Mouse (Mus musculus) monocyte, adult 2 months (primary cell): ENCODE measurements around the gene Rgs9.
"Not testable (repeated sequence)": the region's sequence is repeated elsewhere in the genome, so short reads cannot be mapped to it uniquely, and the experiment has no call there.

ENCODE experiments used
- DNase-seq, 2 experiments: peaks; one replicate each; pipeline ENCODE4 v3.0.0; 2022; ENCODE audit warnings: low spot score in 2 of 2, low read depth in 1 of 2

Gene Rgs9

DNA sequence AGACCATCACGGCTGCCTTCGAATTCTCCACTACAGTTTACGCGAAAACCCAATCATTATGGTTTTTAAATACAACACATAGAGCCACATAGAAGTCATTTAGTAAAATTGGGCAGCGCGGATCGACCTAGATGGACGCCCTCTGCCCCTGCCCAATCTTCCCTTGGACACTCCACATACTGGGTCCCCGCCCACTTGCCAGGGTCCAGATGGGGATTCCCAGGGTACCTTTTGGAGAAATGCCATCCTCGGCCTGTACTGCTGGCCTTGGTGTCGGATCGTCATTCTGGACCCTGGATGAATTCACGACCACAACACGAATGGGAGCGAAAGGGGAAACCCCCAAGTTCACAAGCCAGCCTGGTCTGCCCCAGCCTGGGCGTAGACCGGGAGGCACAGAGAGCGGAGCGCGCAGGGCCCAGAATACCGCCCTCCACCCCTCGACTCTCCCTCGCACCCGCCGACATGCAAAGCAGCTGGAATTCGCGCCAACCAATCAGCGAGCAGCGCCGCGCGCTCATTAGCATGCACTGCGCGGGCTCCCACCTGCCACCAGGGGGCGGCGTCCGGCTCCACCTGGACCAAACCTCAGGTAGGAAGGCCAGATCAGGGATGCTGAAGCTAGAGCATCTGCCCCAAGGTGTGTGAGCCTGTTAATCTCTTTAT lies at the start of gene Rgs9:
TSS of gene Rgs9 (minus strand) at position 420 of the 666 bp plus-strand sequence.
- DNase-seq, result peak; percentile 20 to 24

DNA sequence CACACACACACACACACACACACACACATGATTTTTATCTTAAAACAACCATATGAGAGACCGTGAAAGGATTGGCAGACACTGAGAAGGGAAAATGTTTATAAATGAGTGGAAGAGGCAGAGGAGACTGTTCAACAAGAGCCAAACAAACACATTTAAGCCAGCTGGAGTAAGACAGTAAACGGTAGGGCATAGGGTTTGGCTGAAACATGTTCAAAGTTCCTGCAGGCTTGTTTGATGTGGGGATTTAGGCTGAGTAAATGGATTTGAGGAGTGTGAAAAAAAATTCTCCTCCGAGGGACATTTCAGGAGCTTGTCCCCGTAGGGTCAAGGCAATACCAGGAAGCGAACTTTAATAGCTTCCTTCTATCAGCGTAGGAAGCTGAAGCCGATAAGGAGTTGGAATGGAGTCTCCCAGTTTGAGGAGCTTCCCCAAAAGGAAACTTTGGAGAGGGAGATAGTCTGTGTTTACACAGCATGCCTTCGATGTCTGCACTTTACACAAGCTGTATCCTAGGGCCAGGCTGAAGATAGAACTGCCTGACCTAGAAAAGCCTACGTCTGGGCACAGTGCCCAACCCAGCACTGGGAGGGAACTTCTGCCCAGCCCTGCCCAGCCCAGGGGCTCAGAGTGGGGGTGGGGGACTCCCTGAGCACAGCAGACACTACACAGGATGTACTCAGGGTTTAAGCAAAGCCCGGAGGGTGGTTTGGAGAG lies 49.5 kb upstream of the Rgs9 start:
- no peak for DNase-seq

DNA sequence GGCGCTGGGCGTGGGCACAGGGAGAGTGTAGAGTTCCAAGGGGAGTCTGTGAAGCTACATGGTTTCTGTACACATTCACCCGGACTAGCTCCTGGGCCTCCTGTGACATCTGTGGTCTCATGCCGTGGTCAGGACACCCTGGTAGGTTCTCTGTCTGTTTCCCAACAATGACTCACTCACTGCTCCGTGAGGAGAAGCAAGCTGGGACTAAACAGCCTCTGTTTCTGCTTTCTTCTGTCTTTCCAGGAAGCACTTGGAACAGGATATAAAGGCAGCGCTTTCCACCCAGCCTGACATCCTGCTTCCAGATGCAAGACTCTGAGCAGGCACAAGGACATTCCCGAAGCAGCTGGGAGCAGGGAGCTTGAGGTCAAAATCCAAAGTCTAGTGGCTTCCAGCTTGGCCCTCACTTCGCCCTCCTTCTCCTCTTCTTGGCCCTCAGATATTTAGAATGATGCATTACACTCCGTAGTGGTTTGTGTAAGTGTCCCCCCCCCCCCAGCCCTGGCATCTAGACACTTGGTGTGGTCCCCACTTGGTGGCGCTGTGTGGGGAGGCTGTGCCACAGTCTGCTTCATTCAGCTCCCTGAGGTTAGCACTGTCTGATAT lies 46.2 kb upstream of the Rgs9 start:
- no peak for DNase-seq

DNA sequence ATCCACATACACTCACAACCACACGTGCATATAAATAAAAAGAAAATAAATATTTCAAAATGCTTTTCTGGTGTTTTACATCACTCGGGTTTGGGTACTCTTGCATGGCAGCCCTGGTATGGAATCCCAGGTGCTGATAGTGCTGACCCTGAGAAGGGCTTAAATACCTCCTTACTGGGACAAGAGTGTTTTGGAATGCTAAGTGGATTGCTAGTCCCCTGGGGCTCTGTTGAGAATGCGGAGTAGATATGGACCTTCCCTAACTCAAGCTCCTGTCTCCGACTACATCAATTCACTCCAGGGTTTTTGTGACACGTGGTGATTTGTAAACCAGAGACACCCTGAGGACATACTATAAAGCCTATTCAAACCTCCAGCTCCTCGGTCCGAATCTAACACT lies 45.6 kb upstream of the Rgs9 start:
- DNase-seq, result no peak

DNA sequence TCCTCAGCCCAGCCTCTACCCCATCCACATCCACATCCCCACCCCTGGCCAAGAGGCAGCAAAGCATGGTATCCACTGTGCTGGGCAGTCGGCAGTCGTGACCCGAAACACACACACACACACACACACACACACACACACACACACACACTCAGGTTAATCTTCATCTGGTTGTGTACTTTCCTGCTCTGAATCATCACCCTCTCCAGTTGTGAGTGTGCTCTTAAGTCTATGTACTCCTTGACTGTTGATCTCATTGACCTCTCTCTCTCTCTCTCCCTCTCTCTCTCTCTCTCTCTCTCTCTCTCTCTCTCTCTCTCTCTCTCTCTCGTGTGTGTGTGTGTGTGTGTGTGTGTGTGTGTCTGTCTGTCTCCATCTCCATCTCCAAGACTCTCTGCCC lies 44.7 kb upstream of the Rgs9 start:
- DNase-seq, result not testable (repeated sequence)

DNA sequence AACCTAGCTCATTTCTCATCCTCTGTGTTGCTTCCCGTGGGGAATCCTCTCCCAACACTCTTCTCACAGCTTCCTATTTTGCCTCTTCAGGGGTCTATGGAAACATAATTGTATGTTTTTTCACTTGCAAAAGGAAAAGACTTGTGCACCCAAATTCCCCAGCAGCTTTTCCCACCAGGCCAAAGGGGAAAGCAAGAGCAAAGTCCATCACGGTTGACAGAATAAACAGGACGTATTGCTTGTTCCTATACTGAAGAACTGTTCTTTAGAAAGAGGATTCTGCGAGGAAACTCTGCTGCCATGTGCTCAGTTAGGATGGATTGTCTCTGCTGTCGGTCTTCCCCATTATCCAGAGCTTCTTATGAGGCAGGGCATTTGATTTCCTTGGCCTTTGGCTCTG lies 42.6 kb upstream of the Rgs9 start:
- DNase-seq, result no peak

DNA sequence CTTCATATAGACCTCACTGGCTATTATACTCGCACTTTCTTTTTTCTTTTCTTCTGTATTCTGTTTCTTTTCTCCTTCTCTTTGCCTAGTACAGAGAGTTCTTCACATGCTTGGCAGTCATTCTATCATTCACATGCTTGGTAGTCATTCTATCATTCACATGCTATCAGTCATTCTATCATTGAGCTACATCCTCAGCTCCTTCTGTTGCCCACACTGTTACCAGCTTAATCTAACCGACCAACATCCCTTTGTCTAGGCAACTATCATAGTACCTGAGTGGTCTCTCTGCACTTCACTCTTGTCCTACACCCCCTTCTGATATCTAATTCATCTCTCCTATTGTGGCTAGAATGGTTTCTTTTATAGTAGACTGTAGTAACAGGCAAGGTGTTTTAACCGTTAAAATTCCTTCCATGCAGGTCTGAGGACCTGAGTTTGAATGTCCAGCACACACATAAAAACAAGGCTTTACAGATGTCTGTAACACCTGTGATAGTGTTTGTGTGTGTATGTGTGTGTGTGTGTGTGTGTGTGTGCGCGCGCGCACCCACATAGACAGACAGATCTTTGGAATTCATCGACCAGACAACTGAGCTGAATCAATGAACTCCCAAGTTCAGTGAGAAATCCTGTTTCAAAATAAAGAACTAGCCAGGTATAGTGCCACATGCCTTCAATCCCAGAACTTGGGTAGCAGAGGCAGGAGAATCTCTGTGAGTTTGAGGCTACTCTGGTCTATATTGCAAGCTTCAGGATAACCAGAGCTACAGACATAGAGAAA lies 41.4 kb upstream of the Rgs9 start:
- no peak for DNase-seq

DNA sequence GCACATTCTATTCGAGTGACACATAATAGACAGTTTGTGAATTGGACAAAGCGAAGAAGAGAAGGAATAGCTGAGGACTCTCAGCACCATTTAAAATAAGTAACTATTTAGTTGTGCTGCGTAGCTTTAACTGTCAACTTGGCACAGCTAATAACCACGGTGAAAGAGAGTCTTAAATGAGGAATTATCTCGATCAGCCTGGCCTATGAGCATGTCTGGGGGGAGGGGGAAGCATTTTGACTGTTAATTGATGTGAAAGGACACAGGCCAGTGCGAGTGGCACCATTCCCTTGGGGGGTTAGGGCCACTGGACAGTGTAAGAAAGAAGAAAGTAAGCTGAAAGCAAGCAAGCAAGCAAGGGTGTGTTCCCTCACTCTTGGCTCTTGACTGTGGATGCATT lies 38.0 kb upstream of the Rgs9 start:
- no peak for DNase-seq

DNA sequence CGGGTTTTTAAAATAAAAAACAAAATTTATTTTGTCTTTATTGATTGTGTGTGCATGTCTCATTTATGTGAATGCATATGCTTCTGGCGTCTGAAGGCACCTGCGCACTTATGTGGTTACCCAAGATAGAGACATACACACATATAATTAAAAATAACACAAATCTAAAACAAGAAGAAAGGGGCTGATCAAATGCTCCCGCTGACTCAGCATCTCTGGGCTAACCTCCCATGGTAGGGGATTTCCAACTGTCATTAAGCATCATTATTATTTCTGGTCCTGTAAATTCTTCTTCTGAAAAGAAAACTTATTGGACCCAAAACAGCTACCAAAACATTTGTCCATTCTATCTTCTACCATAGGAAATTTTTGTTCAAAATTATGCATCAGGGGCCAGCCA lies 36.8 kb upstream of the Rgs9 start:
- no peak for DNase-seq

DNA sequence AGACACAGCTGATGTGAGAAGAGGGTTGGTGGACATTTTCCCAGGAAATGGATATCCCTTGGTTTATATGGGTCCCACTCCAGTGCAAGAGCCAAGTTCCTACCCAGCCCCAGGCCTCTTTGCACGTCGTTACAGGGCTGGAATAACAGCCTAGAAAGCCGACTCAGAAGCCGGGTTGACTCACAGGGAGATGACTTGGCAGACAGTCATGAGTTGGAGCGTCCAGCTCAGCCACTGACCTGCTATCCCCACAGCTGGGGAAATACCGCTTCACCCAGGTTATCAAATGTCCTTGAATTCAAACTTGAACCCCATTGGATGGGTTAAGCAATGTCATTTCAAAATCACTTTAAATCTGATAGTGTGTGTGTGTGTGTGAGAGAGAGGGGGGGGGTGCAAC lies 34.8 kb upstream of the Rgs9 start:
- DNase-seq, result no peak

DNA sequence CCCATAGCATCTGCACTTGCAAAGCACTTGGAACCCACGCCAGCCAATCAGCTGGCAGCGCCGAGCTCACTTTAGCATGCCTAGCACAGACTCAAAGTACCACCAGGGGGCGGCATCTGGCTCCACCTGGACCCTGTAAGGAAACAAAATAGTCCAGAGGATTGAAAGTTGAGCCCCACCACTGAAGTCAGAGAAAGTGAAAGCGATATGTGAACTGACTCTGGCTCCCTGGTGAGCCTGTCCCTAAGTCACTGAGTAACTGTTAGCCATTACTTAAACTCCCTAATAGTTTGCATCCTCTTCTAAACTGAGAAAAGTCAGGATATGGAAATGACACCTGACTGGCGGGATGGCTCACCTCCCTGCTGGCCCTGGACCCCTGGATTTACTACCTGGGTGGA lies 33.5 kb upstream of the Rgs9 start:
- DNase-seq, result peak; percentile 66 to 80

DNA sequence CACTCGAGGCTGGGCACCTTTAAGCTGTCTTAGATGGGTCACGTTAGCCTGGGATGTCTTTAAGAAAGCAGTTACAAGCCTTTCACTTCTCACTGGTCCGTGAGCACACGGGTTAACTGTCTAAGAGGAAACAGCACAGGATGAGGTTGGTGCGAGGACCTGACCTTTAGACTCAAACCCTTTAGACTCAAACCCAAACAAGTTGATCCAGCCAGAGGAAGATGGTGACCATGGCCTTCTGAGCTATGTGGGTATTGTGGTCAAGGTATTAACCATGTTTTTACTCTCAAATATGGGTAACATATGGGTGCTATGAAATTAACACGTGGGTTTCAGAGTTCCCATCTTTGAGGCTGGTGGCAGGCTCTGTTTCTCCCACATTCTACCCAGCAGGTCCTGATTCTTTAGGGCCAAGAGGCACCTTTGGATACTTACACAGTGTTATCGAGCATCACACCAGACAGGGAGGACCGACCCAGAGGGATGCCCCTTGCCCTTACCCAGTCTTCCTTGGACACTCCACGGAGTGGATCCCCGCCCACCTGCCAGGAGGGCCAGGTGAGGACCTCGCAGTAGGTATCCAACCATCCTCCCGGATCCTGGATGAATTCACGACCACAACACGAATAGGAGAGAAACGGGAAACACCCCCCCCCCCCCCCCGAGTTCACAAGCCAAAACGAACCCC lies 32.9 kb upstream of the Rgs9 start:
- DNase-seq, result no peak

DNA sequence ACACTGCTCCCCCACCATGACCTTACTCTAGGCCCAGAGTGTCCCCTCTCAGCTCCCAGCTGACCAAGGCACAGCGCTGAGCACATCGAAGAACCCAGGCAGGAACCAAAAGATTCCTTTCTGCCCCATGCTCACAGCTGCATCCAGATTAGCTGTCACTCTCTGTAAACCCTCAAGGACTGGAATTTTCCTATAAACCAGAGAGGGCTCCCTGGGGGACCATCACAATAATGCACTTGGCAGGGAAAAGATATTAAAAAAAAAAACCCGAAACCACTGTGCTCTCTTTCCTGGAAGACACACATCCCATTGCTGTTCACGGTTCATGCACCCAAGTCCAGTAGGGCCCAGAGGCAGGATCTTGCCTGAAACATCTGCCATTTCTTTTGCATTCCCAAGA lies 31.4 kb upstream of the Rgs9 start:
- no peak for DNase-seq

DNA sequence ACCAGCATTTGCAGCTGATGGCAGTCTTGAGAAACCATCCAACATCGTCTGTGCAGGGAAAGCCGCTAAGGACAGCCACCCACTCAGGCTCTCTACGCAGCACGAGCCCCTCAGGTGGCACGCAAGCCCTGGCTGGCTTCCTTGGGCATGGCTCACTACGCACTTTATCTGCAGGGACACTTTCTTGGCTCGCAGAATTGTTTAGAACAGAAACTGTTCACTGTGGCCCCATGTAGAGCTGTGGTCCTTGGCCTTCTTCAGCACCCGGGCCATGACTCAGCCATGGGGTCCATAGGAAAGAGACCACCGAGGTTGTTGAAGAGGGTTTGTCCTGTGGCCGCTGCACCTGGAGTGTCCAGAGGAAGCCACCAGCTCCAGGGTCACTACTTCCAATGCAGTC lies 30.0 kb upstream of the Rgs9 start:
- no peak for DNase-seq

DNA sequence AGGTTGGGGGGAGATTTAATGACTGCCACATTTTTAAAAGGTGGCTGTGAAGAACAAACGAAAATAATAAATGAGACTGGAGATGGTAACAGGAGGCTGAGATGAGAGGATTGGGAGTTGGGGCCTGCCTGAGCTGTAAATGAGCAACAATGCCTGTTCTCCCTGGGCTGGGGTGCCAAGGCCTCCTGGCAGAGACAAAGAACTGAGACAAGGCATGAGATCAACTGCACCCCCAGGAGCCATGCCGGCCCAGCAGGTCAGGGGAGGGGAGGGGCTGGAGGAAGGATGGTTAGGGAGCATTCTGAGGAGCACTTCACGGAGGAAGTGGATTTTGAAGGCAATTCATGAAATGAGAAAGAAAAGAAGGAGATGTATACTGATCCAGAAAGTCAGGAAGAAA lies 29.5 kb upstream of the Rgs9 start:
- no peak for DNase-seq

DNA sequence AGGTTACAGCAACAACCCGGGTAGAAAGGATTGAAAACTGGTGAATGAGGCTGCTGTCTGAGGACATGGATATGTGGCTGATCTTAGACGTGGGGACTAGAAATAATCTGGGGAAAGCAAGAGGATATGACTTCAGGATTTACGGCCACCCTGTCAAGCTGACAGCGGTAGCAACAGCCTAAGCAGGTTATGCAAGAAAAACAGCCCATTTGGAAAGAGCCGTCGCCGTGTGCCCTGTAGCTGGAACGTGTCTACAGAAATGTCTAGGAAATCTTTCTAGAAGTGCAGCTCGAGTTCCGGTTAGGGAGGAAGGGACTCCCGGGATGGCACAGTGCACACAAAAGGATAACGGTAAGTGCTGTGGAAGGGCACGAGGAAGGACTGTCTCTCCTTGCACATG lies 28.3 kb upstream of the Rgs9 start:
- no peak for DNase-seq

DNA sequence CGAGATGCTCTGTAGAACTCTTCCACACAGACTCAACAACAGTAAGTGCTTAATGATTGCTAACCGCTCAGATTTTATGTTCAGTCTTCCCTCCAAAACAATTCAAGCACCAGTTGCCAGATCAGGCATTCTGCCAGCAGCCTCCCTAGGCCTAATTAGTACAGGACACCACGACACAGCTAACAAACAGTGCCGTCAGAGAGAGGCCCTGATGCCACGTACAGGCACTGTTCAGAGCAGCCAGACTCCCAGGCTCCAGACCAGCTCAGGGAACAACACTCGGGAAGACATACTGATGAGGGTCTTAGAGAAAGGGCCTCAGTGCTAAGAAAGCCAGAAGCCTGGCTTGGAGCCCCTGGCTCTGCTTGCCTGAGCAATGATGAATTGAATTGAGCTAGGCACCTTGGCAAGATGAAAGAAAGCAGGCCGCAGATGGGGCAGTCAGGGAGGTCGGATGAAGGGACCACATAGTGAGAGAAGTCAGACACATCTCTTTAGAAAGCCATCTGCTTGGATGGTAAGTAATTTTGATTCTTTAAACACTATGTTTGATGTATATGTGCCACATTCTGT lies 22.5 kb upstream of the Rgs9 start:
- DNase-seq, result no peak

DNA sequence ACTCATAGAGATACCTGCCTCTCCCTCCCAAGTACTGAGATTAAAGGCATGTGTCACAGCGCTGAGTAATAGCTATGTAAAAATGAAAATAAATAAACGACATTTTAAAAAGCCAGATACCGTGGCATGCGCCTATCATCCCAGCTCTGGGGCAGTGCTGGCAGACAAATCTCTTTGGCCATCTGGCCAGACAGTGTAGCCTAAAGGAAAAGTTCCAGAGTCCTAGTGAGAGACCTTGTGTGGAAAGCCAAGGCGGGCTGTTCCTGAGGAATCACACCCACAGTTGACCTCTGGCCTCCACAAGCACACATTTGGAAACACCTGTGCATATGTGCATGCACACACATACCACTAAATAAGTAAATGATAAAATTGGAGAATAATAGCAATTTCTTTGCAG lies 22.0 kb upstream of the Rgs9 start:
- no peak for DNase-seq

DNA sequence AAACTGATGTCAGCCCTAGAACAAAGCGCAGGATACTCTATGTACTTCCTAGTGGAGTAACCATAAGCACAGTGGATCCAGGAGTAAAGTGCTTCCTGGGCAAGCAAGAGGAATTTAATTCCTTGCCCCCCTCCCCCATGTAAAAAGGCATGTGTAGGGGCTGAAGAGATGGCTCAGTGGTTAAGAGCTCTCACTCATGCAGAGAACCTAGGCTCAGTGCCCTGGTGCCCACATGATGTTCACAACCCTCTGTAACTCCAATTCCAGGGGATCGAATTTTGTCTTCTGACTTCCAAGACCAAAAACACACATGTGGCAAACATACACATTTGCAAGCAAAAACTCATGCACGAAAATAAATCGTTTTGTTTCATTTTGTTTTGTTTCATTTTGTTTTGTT lies 21.5 kb upstream of the Rgs9 start:
- DNase-seq, result no peak

DNA sequence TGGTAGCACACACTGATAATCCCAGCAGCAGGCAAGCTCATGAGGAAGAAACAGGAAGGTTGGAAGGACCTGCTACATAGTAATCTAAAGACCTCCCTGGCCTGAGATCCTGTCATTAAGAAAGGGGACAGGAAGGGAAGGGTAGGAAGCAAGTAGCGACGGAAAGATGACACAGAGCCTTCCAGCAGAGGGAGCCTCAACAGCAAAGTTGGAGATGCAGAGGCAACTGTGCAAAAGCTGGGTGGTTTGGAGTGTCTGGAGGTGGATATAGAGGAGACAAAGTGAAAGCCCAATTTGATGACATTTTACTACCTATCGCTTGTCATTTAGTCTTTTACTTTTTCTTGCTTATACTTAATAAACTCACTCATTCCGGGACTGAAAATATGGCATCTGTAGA lies 19.0 kb upstream of the Rgs9 start:
- no peak for DNase-seq
